Mouse (Mus musculus): ENCODE measurements around the gene Rep15.

The Rep15 gene

GRCm38 (mm10) chr6:147032303-147032925 lies at the start of gene Rep15:
Gene Rep15, plus strand, starts transcription at chr6:147032584.
- peak in 1 of 2 experiments; percentile 8 for DNase-seq (ENCODE audit: low read depth in 2 of 2, low spot score in 2 of 2)

DNA sequence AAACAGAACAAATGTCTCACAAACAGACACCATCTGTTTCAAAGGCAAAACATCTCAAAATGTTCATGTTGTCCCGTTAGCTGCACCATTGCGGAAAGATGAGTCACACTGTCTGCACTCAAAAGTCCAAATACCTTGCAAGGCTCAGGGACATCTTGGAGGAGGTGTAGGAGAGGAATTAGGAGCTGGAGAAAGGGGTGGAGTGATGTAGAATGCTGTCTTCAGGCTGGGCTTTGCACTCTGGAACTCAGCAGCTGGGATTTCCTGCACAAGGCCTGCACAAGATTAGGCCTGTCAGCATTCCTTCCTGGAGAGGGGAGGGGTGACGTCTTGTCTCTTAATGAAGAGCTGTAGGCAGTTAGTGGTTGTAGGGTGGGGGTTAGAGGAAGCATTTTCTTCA lies 47.8 kb upstream of the Rep15 start:
- DNase-seq (ENCODE audit: low read depth in 2 of 2, low spot score in 2 of 2): no peak

DNA sequence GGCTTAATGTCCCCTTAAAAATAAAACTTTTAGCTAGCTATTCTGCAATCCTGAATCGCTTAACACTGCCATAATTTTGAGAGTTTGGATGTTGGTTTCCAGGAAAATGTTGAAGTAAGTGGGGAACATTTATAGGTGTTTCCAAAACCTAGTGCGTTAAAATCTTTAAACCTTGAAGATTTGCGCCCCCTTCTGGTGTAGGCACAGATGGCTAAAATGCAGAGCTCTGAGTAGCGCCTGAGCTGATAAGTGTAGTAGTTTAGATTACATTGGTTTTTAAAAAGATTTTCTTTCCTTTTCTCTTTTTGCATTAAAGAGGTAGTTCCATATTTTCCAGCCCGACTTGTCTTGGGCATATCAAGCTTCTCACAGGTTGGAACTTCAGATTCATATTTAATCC lies 38.1 kb upstream of the Rep15 start:
- peak; percentile 10 to 26 for DNase-seq (ENCODE audit: low read depth in 2 of 2, low spot score in 2 of 2)

DNA sequence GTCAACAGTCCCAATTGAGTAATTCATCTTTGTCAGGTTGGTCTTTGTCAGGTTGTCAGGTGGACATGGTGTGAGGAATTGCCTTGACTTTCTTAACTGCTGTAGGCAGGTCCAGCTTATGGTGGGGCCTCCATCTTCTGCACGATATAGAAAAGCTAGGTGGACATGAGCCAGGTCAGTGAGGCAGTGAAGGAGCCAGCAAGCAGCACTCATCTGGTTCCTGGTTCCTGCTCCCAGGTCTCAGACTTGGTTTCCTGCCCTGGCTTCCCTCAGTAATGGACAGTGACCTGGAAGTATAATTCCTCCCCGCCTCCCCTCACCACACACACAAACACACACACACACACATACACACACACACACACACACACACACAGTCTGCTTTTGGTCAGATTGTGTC lies 37.0 kb upstream of the Rep15 start:
- DNase-seq (ENCODE audit: low read depth in 2 of 2, low spot score in 2 of 2): no peak

GRCm38 (mm10) chr6:146995878-146996277 lies 36.5 kb upstream of the Rep15 start:
- DNase-seq (ENCODE audit: low read depth in 2 of 2, low spot score in 2 of 2): no peak

DNA sequence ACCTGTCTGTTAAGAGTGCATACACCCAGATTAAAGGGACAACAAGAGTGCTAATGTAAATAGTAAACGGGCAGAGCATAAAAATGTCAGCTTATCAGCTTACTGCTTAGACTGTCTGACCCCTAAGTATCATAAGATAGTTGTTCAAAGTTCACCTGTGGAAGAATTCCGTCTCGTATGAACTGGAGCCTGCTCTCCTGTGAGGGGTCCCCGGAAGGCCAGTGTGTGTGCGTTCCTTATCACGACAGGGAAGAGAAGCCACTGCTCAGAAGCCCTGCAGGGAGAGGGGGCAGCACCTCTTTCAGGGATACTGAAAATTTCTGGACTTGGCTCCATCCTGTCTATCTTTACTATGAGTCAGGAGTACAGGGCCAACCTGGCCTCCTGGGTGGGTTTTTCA lies 35.4 kb upstream of the Rep15 start:
- no peak for DNase-seq (ENCODE audit: low read depth in 2 of 2, low spot score in 2 of 2)

DNA sequence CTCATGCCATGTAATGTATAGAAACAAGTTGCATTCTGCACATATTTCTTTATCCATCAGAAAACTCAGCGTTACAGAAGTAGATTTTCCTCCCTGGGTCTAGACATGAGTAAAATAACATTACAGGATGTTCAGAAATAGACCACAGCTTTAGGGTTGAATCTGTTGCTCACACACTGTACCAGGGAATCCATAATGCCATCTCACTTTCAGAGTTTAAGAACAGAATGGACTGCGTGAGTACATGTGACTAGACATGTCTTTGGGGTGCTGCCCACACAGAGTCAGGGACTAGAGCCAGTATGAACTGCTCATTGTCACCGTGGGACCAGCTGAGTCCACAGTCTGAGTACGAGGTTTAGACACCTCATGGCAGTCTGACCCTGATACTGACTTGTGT lies 33.7 kb upstream of the Rep15 start:
- no peak for DNase-seq (ENCODE audit: low read depth in 2 of 2, low spot score in 2 of 2)

DNA sequence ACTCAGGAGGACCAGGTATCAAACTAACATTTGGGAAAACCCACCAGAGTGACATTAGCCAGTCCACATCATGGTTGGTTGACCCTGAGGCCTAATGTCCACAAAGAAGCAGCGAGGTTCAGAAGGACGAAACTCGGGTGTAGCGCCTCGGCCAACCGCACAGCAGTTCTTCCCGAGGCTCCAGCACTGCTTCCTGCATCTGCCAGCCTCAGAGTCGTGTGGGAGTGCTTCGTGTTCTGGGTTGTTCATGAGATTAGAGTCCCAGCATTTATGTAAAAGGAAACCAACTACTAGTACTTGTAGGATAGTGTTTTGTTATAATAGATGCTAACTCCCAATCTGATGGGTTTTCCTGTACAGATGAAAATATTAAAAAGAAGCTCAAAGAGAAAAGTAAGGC lies 33.1 kb upstream of the Rep15 start:
- no peak for DNase-seq (ENCODE audit: low read depth in 2 of 2, low spot score in 2 of 2)

DNA sequence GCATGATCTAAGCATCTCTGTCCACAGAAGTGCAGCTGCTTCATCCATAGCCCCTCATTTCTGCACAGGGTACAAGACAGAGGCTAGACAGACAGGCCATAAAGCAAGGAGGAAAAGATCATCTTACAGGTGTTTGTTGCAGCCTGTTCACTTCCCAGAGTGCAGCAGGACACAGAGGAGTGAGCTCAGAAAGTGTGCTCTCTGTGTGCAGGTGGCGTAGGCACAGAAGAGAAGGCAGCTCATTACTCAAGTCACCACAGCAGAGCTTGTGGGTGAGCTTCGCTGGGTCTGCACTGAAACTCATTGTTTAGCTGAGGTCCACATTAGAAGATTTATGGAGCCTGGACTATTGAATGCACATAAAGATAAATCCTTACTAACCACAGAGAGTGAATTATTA lies 32.6 kb upstream of the Rep15 start:
- DNase-seq (ENCODE audit: low read depth in 2 of 2, low spot score in 2 of 2): no peak

DNA sequence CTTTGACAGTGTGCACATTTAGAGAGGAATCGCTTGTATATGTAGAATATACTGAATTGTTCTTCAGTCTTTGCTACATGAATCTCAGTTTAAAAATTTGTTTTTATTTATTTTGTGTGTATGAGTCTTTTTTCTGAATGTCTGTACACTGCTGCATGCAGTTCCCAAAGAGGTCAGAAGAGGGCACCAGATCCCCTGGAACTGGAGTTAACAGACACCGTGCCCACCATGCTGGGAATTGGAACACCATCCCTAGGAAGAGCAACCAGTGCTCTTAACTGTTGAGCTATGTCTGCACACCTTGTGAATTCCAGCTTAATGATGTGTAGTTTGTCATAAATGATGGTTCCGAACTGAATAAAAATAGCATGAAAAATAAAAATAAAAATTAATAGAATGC lies 24.2 kb upstream of the Rep15 start:
- peak; percentile 42 to 50 for DNase-seq (ENCODE audit: low read depth in 2 of 2, low spot score in 2 of 2)

DNA sequence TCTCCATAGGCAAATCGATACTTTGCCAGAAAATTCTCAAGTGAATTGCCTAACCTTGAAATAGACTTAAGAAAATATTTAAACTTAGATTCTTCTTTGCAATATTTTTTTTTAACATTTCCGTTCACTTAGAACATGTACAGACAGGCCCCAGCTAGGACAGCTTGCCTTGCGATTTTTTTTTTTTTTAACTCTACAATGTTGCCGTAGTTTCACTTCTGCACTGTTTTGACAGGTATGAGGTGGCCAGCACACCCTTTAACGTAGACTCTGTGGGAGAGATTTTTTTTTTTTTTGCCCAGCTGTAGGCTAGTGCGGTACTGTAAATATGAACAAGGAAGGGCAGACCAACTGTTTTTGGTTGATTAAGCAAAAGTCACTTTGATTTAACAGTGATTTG lies 22.0 kb upstream of the Rep15 start:
- DNase-seq (ENCODE audit: low read depth in 2 of 2, low spot score in 2 of 2): no peak

- DNase-seq (ENCODE audit: low read depth in 2 of 2, low spot score in 2 of 2): no peak
These were observed 21.4 kb upstream of the Rep15 start for GRCm38 (mm10) chr6:147010811-147011520.

GRCm38 (mm10) chr6:147011555-147011954 lies 20.8 kb upstream of the Rep15 start:
- no peak for DNase-seq (ENCODE audit: low read depth in 2 of 2, low spot score in 2 of 2)

DNA sequence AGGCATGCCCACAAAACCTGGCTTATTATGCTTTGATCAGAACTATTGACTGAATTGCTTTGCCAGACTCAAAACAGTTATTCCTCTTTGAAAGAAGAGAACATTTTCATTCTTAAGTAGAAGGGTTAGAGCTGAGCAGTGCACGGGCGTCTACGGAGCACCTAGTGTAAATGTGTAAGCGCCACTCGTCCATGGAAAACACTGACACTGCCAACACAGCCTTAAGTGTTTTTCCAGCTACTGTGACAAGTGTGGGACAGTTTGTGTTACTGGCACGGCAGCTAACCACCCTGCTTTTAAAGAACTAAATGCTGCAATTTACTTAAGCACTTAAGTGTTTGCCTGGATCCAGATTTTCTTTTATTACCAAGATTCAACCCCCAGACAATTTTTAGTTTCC lies 20.4 kb upstream of the Rep15 start:
- DNase-seq (ENCODE audit: low read depth in 2 of 2, low spot score in 2 of 2): no peak

DNA sequence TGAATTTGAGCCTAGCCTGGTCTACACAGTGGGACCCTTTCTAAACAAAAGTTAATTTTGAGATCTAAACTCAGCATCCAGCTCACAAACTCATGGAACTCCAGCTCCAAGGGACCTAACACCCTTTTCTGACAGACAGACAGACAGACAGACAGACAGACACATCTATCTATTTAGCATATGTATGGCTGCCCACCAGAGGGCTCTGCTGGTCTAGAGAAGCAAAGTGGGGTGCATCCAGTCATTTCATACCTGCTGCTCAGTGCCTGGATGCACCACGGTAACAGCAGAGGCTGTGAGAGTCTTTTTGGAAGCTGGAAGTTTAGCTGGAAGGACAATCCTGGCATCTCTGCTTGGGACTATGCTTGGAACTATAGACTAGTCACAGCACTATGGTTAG lies 18.8 kb upstream of the Rep15 start:
- no peak for DNase-seq (ENCODE audit: low read depth in 2 of 2, low spot score in 2 of 2)

DNA sequence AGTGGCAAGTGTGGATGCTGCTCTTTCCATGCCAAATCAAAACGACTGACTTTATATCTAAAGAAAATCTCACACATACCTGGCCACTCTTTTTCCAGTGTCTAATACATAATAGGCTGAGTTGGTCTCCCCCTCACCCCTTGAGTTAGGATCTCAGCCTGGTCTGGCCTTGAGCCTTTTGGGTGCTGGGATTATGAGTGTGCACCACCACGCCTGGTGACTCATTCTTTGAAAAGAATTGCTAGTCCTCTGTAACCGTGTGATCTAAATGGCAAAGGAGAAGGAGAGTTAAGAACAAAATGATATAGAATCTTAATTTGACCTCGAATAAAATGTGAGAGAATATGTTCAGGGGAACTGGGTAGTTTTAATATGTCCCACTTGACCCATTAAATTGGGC lies 14.5 kb upstream of the Rep15 start:
- DNase-seq (ENCODE audit: low read depth in 2 of 2, low spot score in 2 of 2): no peak

- no peak for DNase-seq (ENCODE audit: low read depth in 2 of 2, low spot score in 2 of 2)
These were observed 14.0 kb upstream of the Rep15 start for GRCm38 (mm10) chr6:147018364-147018763.

DNA sequence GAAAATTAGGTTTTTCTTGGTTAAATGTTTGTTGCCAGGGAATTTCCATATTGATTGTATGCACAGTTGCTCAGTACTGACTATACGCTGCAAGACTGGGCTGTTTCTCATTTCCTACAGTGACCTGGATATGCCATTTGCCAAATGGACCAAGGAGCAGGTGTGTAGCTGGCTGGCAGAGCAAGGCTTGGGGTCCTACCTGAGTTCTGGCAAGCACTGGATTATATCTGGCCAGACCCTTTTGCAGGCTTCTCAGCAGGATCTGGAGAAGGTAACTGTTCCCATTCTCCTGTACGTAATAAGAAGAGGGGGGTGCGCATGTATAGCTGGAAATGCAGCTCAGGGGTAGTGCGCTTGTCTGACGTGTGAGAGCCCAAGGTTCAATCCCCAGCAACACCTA lies 11.2 kb upstream of the Rep15 start:
- no peak for DNase-seq (ENCODE audit: low read depth in 2 of 2, low spot score in 2 of 2)

DNA sequence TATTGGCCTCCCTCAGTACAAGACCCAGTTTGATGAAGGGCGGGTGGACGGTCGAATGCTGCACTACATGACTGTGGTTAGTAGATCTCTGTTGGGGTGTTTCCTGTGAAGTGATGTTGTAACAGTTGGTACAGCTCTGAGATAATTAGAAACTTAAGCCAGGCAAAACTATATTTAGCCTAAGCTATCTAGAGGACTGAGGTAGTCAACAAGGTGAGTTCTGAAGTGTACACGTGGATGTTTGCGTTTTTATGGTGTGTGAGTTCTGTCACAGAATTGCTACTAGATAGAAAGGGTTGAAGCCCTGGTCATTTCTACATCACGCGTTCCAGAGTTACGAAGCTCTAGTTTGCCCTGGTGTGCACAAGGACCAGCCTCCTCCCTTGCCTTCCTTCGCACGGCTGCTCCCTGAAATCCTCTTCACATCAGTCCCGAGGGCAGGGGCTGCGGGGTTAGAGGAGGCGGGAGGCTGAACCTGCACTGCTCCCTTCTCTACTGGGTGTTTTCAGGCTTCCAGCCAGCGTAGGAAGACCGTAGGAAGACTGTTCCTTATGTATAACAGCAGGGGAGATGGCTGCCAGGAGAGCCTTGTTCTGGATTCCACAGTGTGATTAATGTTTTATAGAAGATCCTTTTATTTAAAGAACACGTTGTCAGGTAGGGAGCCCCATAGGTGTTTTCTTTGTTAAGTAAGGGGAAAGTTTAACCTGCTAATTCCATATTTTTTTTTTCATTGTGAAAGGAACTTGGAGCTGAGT lies 9.8 kb upstream of the Rep15 start:
- DNase-seq (ENCODE audit: low read depth in 2 of 2, low spot score in 2 of 2): no peak

GRCm38 (mm10) chr6:147023133-147023395 lies 9.3 kb upstream of the Rep15 start:
- DNase-seq (ENCODE audit: low read depth in 2 of 2, low spot score in 2 of 2): no peak

GRCm38 (mm10) chr6:147023568-147023967 lies 8.8 kb upstream of the Rep15 start:
- DNase-seq (ENCODE audit: low read depth in 2 of 2, low spot score in 2 of 2): no peak

GRCm38 (mm10) chr6:147024761-147025160 lies 7.6 kb upstream of the Rep15 start:
- DNase-seq (ENCODE audit: low read depth in 2 of 2, low spot score in 2 of 2): no peak

- DNase-seq (ENCODE audit: low read depth in 2 of 2, low spot score in 2 of 2): no peak
These were observed 4.0 kb upstream of the Rep15 start for GRCm38 (mm10) chr6:147028396-147028795.
